Mouse (Mus musculus) neural tube, embryonic 11.5 days (tissue): ENCODE measurements around the gene Arl6ip5. TPM values are rescaled to one million over a fixed set of nuclear protein-coding genes. Genes with fewer than 3 reads are reported as not detected.

ENCODE experiments used
- ATAC-seq: fragments of 200-750 bp; cut with Nextera tagmentation; 2 replicates; pipeline ENCODE4 v1.8.0; 2017; ENCODE audit warnings: moderate number of reproducible peaks, mild to moderate bottlenecking, moderate TSS enrichment, moderate library complexity; ENCODE audit not compliant: insufficient read depth, low FRiP score, low TSS enrichment
- DNase-seq: peaks from one replicate; pipeline ENCODE4 v3.0.0-alpha.2; 2015; ENCODE audit warnings: low spot score
- H3K27ac ChIP-seq: fragments of 300-500 bp; sonication (generic); 2 replicates; pipeline ENCODE4 v1.5.1; 2014; ENCODE audit warnings: low read depth, mild to moderate bottlenecking, low read length
- H3K27me3 ChIP-seq: fragments of 300-500 bp; sonication (generic); 2 replicates; pipeline ENCODE4 v1.6.1; 2014; ENCODE audit warnings: mild to moderate bottlenecking, low read length, mixed read lengths; ENCODE audit not compliant: control insufficient read depth, insufficient read depth
- H3K36me3 ChIP-seq: fragments of 300-500 bp; sonication (generic); 2 replicates; pipeline ENCODE4 v1.6.1; 2014; ENCODE audit warnings: mild to moderate bottlenecking, low read length, moderate library complexity, mixed read lengths; ENCODE audit not compliant: control insufficient read depth, insufficient read depth
- H3K4me1 ChIP-seq: fragments of 300-500 bp; sonication (generic); 2 replicates; pipeline ENCODE4 v1.6.1; 2014; ENCODE audit warnings: low read length, mixed read lengths; ENCODE audit not compliant: control insufficient read depth, insufficient read depth
- H3K4me2 ChIP-seq: fragments of 300-500 bp; sonication (generic); 2 replicates; pipeline ENCODE4 v1.6.1; 2014; ENCODE audit warnings: low read depth, mild to moderate bottlenecking, moderate library complexity
- H3K4me3 ChIP-seq: fragments of 300-500 bp; sonication (generic); 2 replicates; pipeline ENCODE4 v1.5.1; 2014; ENCODE audit warnings: low read depth, low read length
- H3K9ac ChIP-seq: fragments of 300-500 bp; sonication (generic); 2 replicates; pipeline ENCODE4 v1.6.1; 2014; ENCODE audit warnings: mild to moderate bottlenecking, low read length
- H3K9me3 ChIP-seq: fragments of 300-500 bp; sonication (generic); 2 replicates; pipeline ENCODE4 v1.6.1; 2016; ENCODE audit warnings: low read length; ENCODE audit not compliant: control insufficient read depth
- WGBS: fragments of 180-500 bp; shearing (Covaris S2); extraction: QIAGEN DNeasy Blood & Tissue Kit; methylation state at CpG from one replicate; pipeline ENCODE4 v1.1.7; 2014; 5-methylcytosine and 5-hydroxymethylcytosine counted together
- polyA plus RNA-seq: library from polyadenylated mRNA; unstranded; fragments of >200 nt; fragmentation: Nextera tagmentation; extraction: Ambion mirVana; gene quantifications from 2 replicates; pipeline ENCODE4 v1.2.1, GENCODE M21; 2014

Arl6ip5 gene
- polyA plus RNA-seq, 1 experiment from 2014 or later = 54.0 TPM

- H3K36me3 ChIP-seq = no peaks in the 10 kb centered on the region
- H3K27ac ChIP-seq = 0 out of 2 replicates have a peak overlapping the region, but pooled peaks have one; percentile 23
- no peak overlapping the region for H3K4me3 ChIP-seq
- 72% methylated on average over 7 of the region's 7 CpGs for WGBS
- DNase-seq = no peak
- H3K4me2 ChIP-seq = no peak overlapping the region
- no peaks in the 10 kb centered on the region for H3K27me3 ChIP-seq
- H3K4me1 ChIP-seq = no peaks in the 10 kb centered on the region
- ATAC-seq = no peak
- no peak overlapping the region for H3K9ac ChIP-seq
- no peaks in the 10 kb centered on the region for H3K9me3 ChIP-seq
These were observed 24.6 kb downstream of the Arl6ip5 start for GRCm38 (mm10) chr6:97234911-97235668.

- H3K4me2 ChIP-seq = no peak overlapping the region
- ATAC-seq = no peak
- H3K36me3 ChIP-seq = no peaks in the 10 kb centered on the region
- no peak overlapping the region for H3K4me3 ChIP-seq
- no peaks in the 10 kb centered on the region for H3K9me3 ChIP-seq
- no peak overlapping the region for H3K9ac ChIP-seq
- no peak overlapping the region for H3K27ac ChIP-seq
- H3K27me3 ChIP-seq = no peaks in the 10 kb centered on the region
- DNase-seq = no peak
- 92% methylated on average over 5 of the region's 5 CpGs for WGBS
- no peaks in the 10 kb centered on the region for H3K4me1 ChIP-seq
These were observed 25.6 kb downstream of the Arl6ip5 start for GRCm38 (mm10) chr6:97236088-97236487.

- Histone ChIP-seq H3K27ac (no peak overlapping the region), H3K27me3 (no peaks in the 10 kb centered on the region), H3K36me3 (no peaks in the 10 kb centered on the region), H3K4me3 (no peak overlapping the region), H3K9ac (no peak overlapping the region), H3K9me3 (no peaks in the 10 kb centered on the region), H3K4me2 (no peak overlapping the region), H3K4me1 (no peaks in the 10 kb centered on the region)
- ATAC-seq (no peak), DNase-seq (no peak)
- 91% methylated on average over 6 of the region's 6 CpGs for WGBS
These were observed 28.9 kb downstream of the Arl6ip5 start for GRCm38 (mm10) chr6:97239360-97239759.

GRCm38 (mm10) chr6:97240092-97240491 is 29.6 kb downstream of the Arl6ip5 start:
- Histone ChIP-seq H3K27me3 (no peaks in the 10 kb centered on the region), H3K4me1 (no peaks in the 10 kb centered on the region), H3K27ac (no peak overlapping the region), H3K9ac (no peak overlapping the region), H3K36me3 (no peaks in the 10 kb centered on the region), H3K4me3 (no peak overlapping the region), H3K4me2 (no peak overlapping the region), H3K9me3 (no peaks in the 10 kb centered on the region)
- DNase-seq (no peak), ATAC-seq (no peak)
- WGBS = 84% methylated on average over 5 of the region's 5 CpGs

- Histone ChIP-seq H3K27me3 (no peaks in the 10 kb centered on the region), H3K9me3 (no peaks in the 10 kb centered on the region), H3K27ac (no peak overlapping the region), H3K9ac (no peak overlapping the region), H3K36me3 (no peaks in the 10 kb centered on the region), H3K4me3 (no peak overlapping the region), H3K4me1 (no peaks in the 10 kb centered on the region), H3K4me2 (no peak overlapping the region)
- 90% methylated on average over 4 of the region's 4 CpGs for WGBS
- ATAC-seq = no peak
- DNase-seq = no peak
These were observed 32.0 kb downstream of the Arl6ip5 start for GRCm38 (mm10) chr6:97242522-97242921.

GRCm38 (mm10) chr6:97245200-97245599 is 34.7 kb downstream of the Arl6ip5 start:
- no peaks in the 10 kb centered on the region for H3K36me3 ChIP-seq
- no peaks in the 10 kb centered on the region for H3K9me3 ChIP-seq
- no peak for DNase-seq
- no peaks in the 10 kb centered on the region for H3K27me3 ChIP-seq
- H3K27ac ChIP-seq = no peak overlapping the region
- no peak overlapping the region for H3K4me2 ChIP-seq
- ATAC-seq = no peak
- no peaks in the 10 kb centered on the region for H3K4me1 ChIP-seq
- H3K9ac ChIP-seq = no peak overlapping the region
- no peak overlapping the region for H3K4me3 ChIP-seq

GRCm38 (mm10) chr6:97250966-97251365 is 40.5 kb downstream of the Arl6ip5 start:
- DNase-seq (peak; percentile 44), ATAC-seq (no peak)
- Histone ChIP-seq H3K9ac (no peak overlapping the region), H3K4me2 (no peak overlapping the region), H3K4me1 (no peaks in the 10 kb centered on the region), H3K27ac (no peak overlapping the region), H3K27me3 (no peaks in the 10 kb centered on the region), H3K36me3 (no peaks in the 10 kb centered on the region), H3K4me3 (no peak overlapping the region), H3K9me3 (no peaks in the 10 kb centered on the region)
- 54% methylated on average over 6 of the region's 6 CpGs for WGBS

GRCm38 (mm10) chr6:97252086-97252485 is 41.6 kb downstream of the Arl6ip5 start:
- no peak for ATAC-seq
- Histone ChIP-seq H3K27ac (no peak overlapping the region), H3K27me3 (no peaks in the 10 kb centered on the region), H3K9ac (no peak overlapping the region), H3K4me1 (no peaks in the 10 kb centered on the region), H3K9me3 (no peaks in the 10 kb centered on the region), H3K4me3 (no peak overlapping the region), H3K4me2 (no peak overlapping the region), H3K36me3 (no peaks in the 10 kb centered on the region)
- no peak for DNase-seq
- WGBS = 70% methylated on average over 5 of the region's 5 CpGs

- H3K4me3 ChIP-seq = no peak within 1 kb of the TSS
- H3K27me3 ChIP-seq = no peaks in the 10 kb centered on the region
- H3K36me3 ChIP-seq = no peaks in the 10 kb centered on the region
- no peak within 1 kb of the TSS for H3K4me2 ChIP-seq
- no peaks in the 10 kb centered on the region for H3K4me1 ChIP-seq
- no peaks in the 10 kb centered on the region for H3K9me3 ChIP-seq
- WGBS = 45% methylated on average over 9 of the region's 9 CpGs
- ATAC-seq = no peak
- H3K9ac ChIP-seq = no peak within 1 kb of the TSS
- no peak for DNase-seq
- H3K27ac ChIP-seq = no peak within 1 kb of the TSS
These were observed 42.3 kb downstream of the Arl6ip5 start, which contains the start of gene Lmod3 for GRCm38 (mm10) chr6:97252711-97253221. Lmod3 (minus strand) TSS chr6:97252759.
